Mouse (Mus musculus): ENCODE measurements around the gene H2-Q4.
"Not testable (repeated sequence)": the region's sequence is repeated elsewhere in the genome, so short reads cannot be mapped to it uniquely, and the experiment has no call there.

DNA sequence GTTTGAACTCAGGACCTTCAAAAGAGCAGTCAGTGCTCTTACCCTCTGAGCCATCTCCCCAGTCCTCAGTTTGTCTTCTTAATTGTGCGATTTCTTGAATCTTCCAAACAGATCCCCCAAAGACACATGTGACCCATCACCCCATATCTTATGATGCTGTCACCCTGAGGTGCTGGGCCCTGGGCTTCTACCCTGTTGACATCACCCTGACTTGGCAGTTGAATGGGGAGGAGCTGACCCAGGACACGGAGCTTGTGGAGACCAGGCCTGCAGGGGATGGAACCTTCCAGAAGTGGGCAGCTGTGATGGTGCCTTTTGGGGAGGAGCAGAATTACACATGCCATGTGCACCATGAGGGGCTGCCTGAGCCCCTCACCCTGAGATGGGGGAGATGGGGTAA lies 17.5 kb downstream of the H2-Q4 start:
- TF ChIP-seq POLR2A (IDR thresholded peaks at IDR 0.05; ENCODE audit: control insufficient read depth, extremely low read depth, insufficient read depth, low read length, poor library complexity); CTCF (IDR thresholded peaks at IDR 0.05; ENCODE audit: borderline replicate concordance, control insufficient read depth, extremely low read depth, insufficient read depth, low read length, poor library complexity): not testable (repeated sequence)

Measured in thymus, adult 2 months (tissue).